Mouse (Mus musculus) neural tube, embryonic 11.5 days (tissue): Measurements from ENCODE around the gene Iqsec1. TPM values are rescaled to one million over a fixed set of nuclear protein-coding genes. Genes with fewer than 3 reads are reported as not detected.

Experiments
- ATAC-seq: fragments of 200-750 bp; cut with Nextera tagmentation; 2 replicates; pipeline ENCODE4 v1.8.0; 2017; ENCODE audit warnings: moderate number of reproducible peaks, mild to moderate bottlenecking, moderate TSS enrichment, moderate library complexity; ENCODE audit not compliant: insufficient read depth, low FRiP score, low TSS enrichment
- DNase-seq: peaks from one replicate; pipeline ENCODE4 v3.0.0-alpha.2; 2015; ENCODE audit warnings: low spot score
- H3K27ac ChIP-seq: fragments of 300-500 bp; sonication (generic); 2 replicates; pipeline ENCODE4 v1.5.1; 2014; ENCODE audit warnings: low read depth, mild to moderate bottlenecking, low read length
- H3K27me3 ChIP-seq: fragments of 300-500 bp; sonication (generic); 2 replicates; pipeline ENCODE4 v1.6.1; 2014; ENCODE audit warnings: mild to moderate bottlenecking, low read length, mixed read lengths; ENCODE audit not compliant: control insufficient read depth, insufficient read depth
- H3K36me3 ChIP-seq: fragments of 300-500 bp; sonication (generic); 2 replicates; pipeline ENCODE4 v1.6.1; 2014; ENCODE audit warnings: mild to moderate bottlenecking, low read length, moderate library complexity, mixed read lengths; ENCODE audit not compliant: control insufficient read depth, insufficient read depth
- H3K4me1 ChIP-seq: fragments of 300-500 bp; sonication (generic); 2 replicates; pipeline ENCODE4 v1.6.1; 2014; ENCODE audit warnings: low read length, mixed read lengths; ENCODE audit not compliant: control insufficient read depth, insufficient read depth
- H3K4me2 ChIP-seq: fragments of 300-500 bp; sonication (generic); 2 replicates; pipeline ENCODE4 v1.6.1; 2014; ENCODE audit warnings: low read depth, mild to moderate bottlenecking, moderate library complexity
- H3K4me3 ChIP-seq: fragments of 300-500 bp; sonication (generic); 2 replicates; pipeline ENCODE4 v1.5.1; 2014; ENCODE audit warnings: low read depth, low read length
- H3K9ac ChIP-seq: fragments of 300-500 bp; sonication (generic); 2 replicates; pipeline ENCODE4 v1.6.1; 2014; ENCODE audit warnings: mild to moderate bottlenecking, low read length
- H3K9me3 ChIP-seq: fragments of 300-500 bp; sonication (generic); 2 replicates; pipeline ENCODE4 v1.6.1; 2016; ENCODE audit warnings: low read length; ENCODE audit not compliant: control insufficient read depth
- WGBS: fragments of 180-500 bp; shearing (Covaris S2); extraction: QIAGEN DNeasy Blood & Tissue Kit; methylation state at CpG from one replicate; pipeline ENCODE4 v1.1.7; 2014; 5-methylcytosine and 5-hydroxymethylcytosine counted together
- polyA plus RNA-seq: library from polyadenylated mRNA; unstranded; fragments of >200 nt; fragmentation: Nextera tagmentation; extraction: Ambion mirVana; gene quantifications from 2 replicates; pipeline ENCODE4 v1.2.1, GENCODE M21; 2014

Gene Iqsec1
- polyA plus RNA-seq, 1 experiment from 2014 or later, result 18.6 TPM

- Histone ChIP-seq H3K9ac (no peak overlapping the region), H3K27ac (no peak overlapping the region), H3K27me3 (no peaks in the 10 kb centered on the region), H3K4me3 (no peak overlapping the region), H3K9me3 (no peaks in the 10 kb centered on the region), H3K36me3 (peaks cover 8% of the 10 kb centered on the region), H3K4me1 (no peaks in the 10 kb centered on the region), H3K4me2 (no peak overlapping the region)
- DNase-seq (no peak), ATAC-seq (no peak)
- WGBS, result 89% methylated on average over 10 of the region's 10 CpGs
Measured at GRCm38 (mm10) chr6:90689500-90689899, 299.0 kb downstream of the Iqsec1 start.

- H3K27ac ChIP-seq, result no peak overlapping the region
- H3K9ac ChIP-seq, result no peak overlapping the region
- H3K4me3 ChIP-seq, result no peak overlapping the region
- DNase-seq, result no peak
- no peaks in the 10 kb centered on the region for H3K27me3 ChIP-seq
- no peak overlapping the region for H3K4me2 ChIP-seq
- H3K4me1 ChIP-seq, result no peaks in the 10 kb centered on the region
- no peak for ATAC-seq
- WGBS, result 82% methylated on average over 3 of the region's 3 CpGs
- H3K9me3 ChIP-seq, result no peaks in the 10 kb centered on the region
- peaks cover 6% of the 10 kb centered on the region for H3K36me3 ChIP-seq
Measured at GRCm38 (mm10) chr6:90688742-90689141, 299.7 kb downstream of the Iqsec1 start.

- H3K4me3 ChIP-seq, result no peak overlapping the region
- DNase-seq, result no peak
- H3K27ac ChIP-seq, result no peak overlapping the region
- 98% methylated on average over 6 of the region's 6 CpGs for WGBS
- H3K36me3 ChIP-seq, result peaks cover 6% of the 10 kb centered on the region
- H3K9ac ChIP-seq, result no peak overlapping the region
- ATAC-seq, result no peak
- no peaks in the 10 kb centered on the region for H3K9me3 ChIP-seq
- no peak overlapping the region for H3K4me2 ChIP-seq
- no peaks in the 10 kb centered on the region for H3K4me1 ChIP-seq
- no peaks in the 10 kb centered on the region for H3K27me3 ChIP-seq
Measured at GRCm38 (mm10) chr6:90688003-90688402, 300.5 kb downstream of the Iqsec1 start.

GRCm38 (mm10) chr6:90686812-90687211 lies 301.7 kb downstream of the Iqsec1 start:
- ATAC-seq, result no peak
- peaks cover 6% of the 10 kb centered on the region for H3K36me3 ChIP-seq
- H3K27me3 ChIP-seq, result no peaks in the 10 kb centered on the region
- H3K9ac ChIP-seq, result no peak overlapping the region
- no peak overlapping the region for H3K27ac ChIP-seq
- H3K4me2 ChIP-seq, result no peak overlapping the region
- 65% methylated on average over 1 of the region's 1 CpGs for WGBS
- no peak for DNase-seq
- no peak overlapping the region for H3K4me3 ChIP-seq
- H3K9me3 ChIP-seq, result no peaks in the 10 kb centered on the region
- no peaks in the 10 kb centered on the region for H3K4me1 ChIP-seq

GRCm38 (mm10) chr6:90683831-90684532 lies 304.5 kb downstream of the Iqsec1 start:
- H3K9me3 ChIP-seq, result no peaks in the 10 kb centered on the region
- peaks cover under 1% of the 10 kb centered on the region; the same call in 1 of the 2 replicates for H3K36me3 ChIP-seq
- ATAC-seq, result no peak
- H3K27me3 ChIP-seq, result no peaks in the 10 kb centered on the region
- no peak overlapping the region for H3K4me2 ChIP-seq
- no peak overlapping the region for H3K4me3 ChIP-seq
- 80% methylated on average over 3 of the region's 3 CpGs for WGBS
- H3K9ac ChIP-seq, result no peak overlapping the region
- no peaks in the 10 kb centered on the region for H3K4me1 ChIP-seq
- H3K27ac ChIP-seq, result no peak overlapping the region
- no peak for DNase-seq

- Histone ChIP-seq H3K9ac (no peak overlapping the region; the same call in 1 of the 2 replicates), H3K4me3 (no peak overlapping the region), H3K27ac (no peak overlapping the region), H3K9me3 (no peaks in the 10 kb centered on the region), H3K36me3 (peaks cover 11% of the 10 kb centered on the region), H3K27me3 (no peaks in the 10 kb centered on the region), H3K4me1 (no peaks in the 10 kb centered on the region), H3K4me2 (no peak overlapping the region)
- WGBS, result 90% methylated on average over 12 of the region's 12 CpGs
- DNase-seq, result no peak
- ATAC-seq, result no peak
Measured at GRCm38 (mm10) chr6:90680401-90680800, 308.1 kb downstream of the Iqsec1 start.

GRCm38 (mm10) chr6:90678759-90679158 lies 309.7 kb downstream of the Iqsec1 start:
- no peaks in the 10 kb centered on the region for H3K4me1 ChIP-seq
- H3K27ac ChIP-seq, result no peak overlapping the region
- DNase-seq (no peak), ATAC-seq (no peak)
- no peaks in the 10 kb centered on the region for H3K9me3 ChIP-seq
- H3K4me2 ChIP-seq, result no peak overlapping the region
- H3K4me3 ChIP-seq, result no peak overlapping the region
- WGBS, result 76% methylated on average over 4 of the region's 4 CpGs
- no peaks in the 10 kb centered on the region for H3K27me3 ChIP-seq
- H3K36me3 ChIP-seq, result peaks cover 13% of the 10 kb centered on the region
- no peak overlapping the region for H3K9ac ChIP-seq

GRCm38 (mm10) chr6:90668693-90669092 lies 319.8 kb downstream of the Iqsec1 start:
- no peak for DNase-seq
- H3K27me3 ChIP-seq, result no peaks in the 10 kb centered on the region
- no peak overlapping the region for H3K4me2 ChIP-seq
- no peaks in the 10 kb centered on the region for H3K9me3 ChIP-seq
- peaks cover 24% of the 10 kb centered on the region for H3K36me3 ChIP-seq
- 80% methylated on average over 9 of the region's 9 CpGs for WGBS
- no peak overlapping the region for H3K27ac ChIP-seq
- no peaks in the 10 kb centered on the region for H3K4me1 ChIP-seq
- no peak overlapping the region for H3K9ac ChIP-seq
- no peak overlapping the region for H3K4me3 ChIP-seq
- no peak for ATAC-seq

- ATAC-seq, result no peak
Measured at GRCm38 (mm10) chr6:90663736-90664135, 324.7 kb downstream of the Iqsec1 start.

More at GRCm38 (mm10) chr6:90663736-90664135, 324.7 kb downstream of the Iqsec1 start:
- 85% methylated on average over 11 of the region's 11 CpGs for WGBS
- no peak for DNase-seq
- H3K4me2 ChIP-seq, result no peak overlapping the region
- H3K4me1 ChIP-seq, result no peaks in the 10 kb centered on the region
- H3K27me3 ChIP-seq, result no peaks in the 10 kb centered on the region
- no peak overlapping the region for H3K4me3 ChIP-seq
- H3K9me3 ChIP-seq, result no peaks in the 10 kb centered on the region
- H3K27ac ChIP-seq, result no peak overlapping the region
- no peak overlapping the region for H3K9ac ChIP-seq
- peaks cover 25% of the 10 kb centered on the region for H3K36me3 ChIP-seq
